Mouse (Mus musculus) small intestine, adult 2 months (tissue): ENCODE results near the gene Kras.

ENCODE experiments used
- CTCF ChIP-seq: fragments of 200-500 bp; IDR thresholded peaks from 2 replicates; pipeline ENCODE4 v1.5.1; 2012; ENCODE audit warnings: low read depth, mild to moderate bottlenecking, control low read depth, inconsistent platforms, low read length, moderate library complexity, mixed read lengths; ENCODE audit not compliant: insufficient replicate concordance, insufficient read length; ENCODE audit errors: extremely low read depth
- POLR2A ChIP-seq: fragments of 200-500 bp; IDR thresholded peaks from 2 replicates; pipeline ENCODE4 v1.6.1; 2012; ENCODE audit warnings: low read depth, mild to moderate bottlenecking, control low read depth, inconsistent platforms, low read length, moderate library complexity

DNA sequence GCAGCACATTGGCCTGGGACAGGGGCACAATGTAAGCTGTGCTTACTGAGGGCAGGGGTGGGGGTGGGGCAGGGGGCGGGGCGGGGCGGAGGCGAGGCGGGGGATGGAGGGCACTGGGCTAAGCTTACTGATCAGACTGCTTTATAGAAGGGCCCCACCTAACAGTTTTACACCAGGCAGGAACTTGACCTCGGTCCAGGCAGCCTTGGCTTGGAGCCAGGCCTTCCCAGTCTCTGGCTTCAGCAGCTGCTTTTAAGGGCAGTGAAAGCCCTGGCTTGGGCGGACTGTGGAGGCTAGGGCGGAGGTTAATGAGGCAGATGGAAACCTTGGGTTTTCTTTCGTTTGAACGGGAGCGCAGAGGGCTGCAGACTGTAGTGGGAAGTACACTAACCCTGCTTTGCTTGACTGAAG lies 76.3 kb downstream of the Kras start:
- TF ChIP-seq POLR2A (no peak), CTCF (no peak)
